Mouse (Mus musculus): ENCODE results near the gene Hist1h4j. TPM values are rescaled to one million over a fixed set of nuclear protein-coding genes. Genes with fewer than 3 reads are reported as not detected.
"Not testable (repeated sequence)": the region's sequence is repeated elsewhere in the genome, so short reads cannot be mapped to it uniquely, and the experiment has no call there.

Hist1h4j gene
- total and polyA plus RNA-seq, 2 experiments from 2014 or later: 0.20 to 962 TPM

DNA sequence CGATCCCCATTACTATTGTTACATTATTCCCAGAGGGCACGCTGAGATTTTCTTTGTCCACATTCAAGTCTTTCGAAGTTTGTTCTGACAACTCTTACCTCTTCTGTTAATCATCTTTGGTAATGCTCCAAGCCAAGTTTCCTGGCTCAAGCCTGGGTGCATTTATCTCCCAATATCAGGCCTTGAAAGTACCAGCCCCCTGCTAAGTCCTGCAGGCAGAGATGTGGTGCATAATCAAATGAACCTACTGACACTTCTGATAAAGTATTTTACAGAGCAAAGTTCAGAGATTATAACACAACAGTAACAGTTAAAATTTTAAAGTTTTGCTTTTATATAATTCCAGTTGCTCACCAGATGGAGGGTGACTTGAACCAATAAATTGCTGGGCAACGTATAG lies 23.2 kb upstream of the Hist1h4j start:
- Histone ChIP-seq H3K4me1 (ENCODE audit: control insufficient read depth, insufficient read depth) (peaks cover 14% of the 10 kb centered on the region), H3K4me3 (ENCODE audit: low read depth, low read length) (peak overlapping the region; percentile 63; the same call in 1 of the 2 replicates), H3K36me3 (replicated peaks; ENCODE audit: control insufficient read depth, insufficient read depth, low read length) (no peaks in the 10 kb centered on the region), H3K27me3 (ENCODE audit: control insufficient read depth, insufficient read depth, low read length) (no peaks in the 10 kb centered on the region), H3K9ac (replicated peaks; ENCODE audit: low read depth, low read length) (peak overlapping the region; percentile 64; the same call in 1 of the 2 replicates), H3K4me2 (ENCODE audit: low read depth, low read length) (peak overlapping the region; percentile 79), H3K27ac (ENCODE audit: low read depth) (no peak overlapping the region), H3K9me3 (replicated peaks; ENCODE audit: control insufficient read depth, low read length) (no peaks in the 10 kb centered on the region)
- DNase-seq (ENCODE audit: low spot score): no peak
- no peak for ATAC-seq (ENCODE audit: insufficient read depth, low read depth)
- WGBS: 27% methylated on average over 4 of the region's 4 CpGs
- no peak for TF ChIP-seq CTCF (IDR thresholded peaks at IDR 0.05; ENCODE audit: low read depth)
- TF ChIP-seq EP300 (IDR thresholded peaks at IDR 0.05; ENCODE audit: low read depth): no peak

- H3K9me3 ChIP-seq (replicated peaks; ENCODE audit: control insufficient read depth, low read length): no peaks in the 10 kb centered on the region
- H3K36me3 ChIP-seq (replicated peaks; ENCODE audit: control insufficient read depth, insufficient read depth, low read length): no peaks in the 10 kb centered on the region
- peaks cover 14% of the 10 kb centered on the region for H3K4me1 ChIP-seq (ENCODE audit: control insufficient read depth, insufficient read depth)
- no peak overlapping the region for H3K27ac ChIP-seq (ENCODE audit: low read depth)
- ATAC-seq (ENCODE audit: insufficient read depth, low read depth) (no peak), DNase-seq (ENCODE audit: low spot score) (peak; percentile 82)
- H3K27me3 ChIP-seq (ENCODE audit: control insufficient read depth, insufficient read depth, low read length): no peaks in the 10 kb centered on the region
- H3K4me3 ChIP-seq (ENCODE audit: low read depth, low read length): peak overlapping the region; percentile 44
- no peak overlapping the region for H3K9ac ChIP-seq (replicated peaks; ENCODE audit: low read depth, low read length)
- H3K4me2 ChIP-seq (ENCODE audit: low read depth, low read length): peak overlapping the region; percentile 73
- TF ChIP-seq CTCF (IDR thresholded peaks at IDR 0.05; ENCODE audit: low read depth): peak; percentile 83
- no peak for TF ChIP-seq EP300 (IDR thresholded peaks at IDR 0.05; ENCODE audit: low read depth)
- WGBS: under 1% methylated on average over 7 of the region's 7 CpGs
Measured at GRCm38 (mm10) chr13:21714725-21715124, 20.1 kb upstream of the Hist1h4j start.

- H3K36me3 ChIP-seq (replicated peaks; ENCODE audit: control insufficient read depth, insufficient read depth, low read length): no peaks in the 10 kb centered on the region
- peaks cover 14% of the 10 kb centered on the region for H3K4me1 ChIP-seq (ENCODE audit: control insufficient read depth, insufficient read depth)
- peak overlapping the region; percentile 89 for H3K27ac ChIP-seq (ENCODE audit: low read depth)
- TF ChIP-seq CTCF (IDR thresholded peaks at IDR 0.05; ENCODE audit: low read depth) (no peak), EP300 (IDR thresholded peaks at IDR 0.05; ENCODE audit: low read depth) (no peak)
- peak overlapping the region; percentile 44 for H3K4me3 ChIP-seq (ENCODE audit: low read depth, low read length)
- DNase-seq (ENCODE audit: low spot score) (no peak), ATAC-seq (ENCODE audit: insufficient read depth, low read depth) (no peak)
- H3K27me3 ChIP-seq (ENCODE audit: control insufficient read depth, insufficient read depth, low read length): no peaks in the 10 kb centered on the region
- no peak overlapping the region; the same call in 1 of the 2 replicates for H3K9ac ChIP-seq (replicated peaks; ENCODE audit: low read depth, low read length)
- H3K4me2 ChIP-seq (ENCODE audit: low read depth, low read length): peak overlapping the region; percentile 73
- no peaks in the 10 kb centered on the region for H3K9me3 ChIP-seq (replicated peaks; ENCODE audit: control insufficient read depth, low read length)
- WGBS: 1% methylated on average over 22 of the region's 22 CpGs
Measured at GRCm38 (mm10) chr13:21715131-21715863, 19.6 kb upstream of the Hist1h4j start.

DNA sequence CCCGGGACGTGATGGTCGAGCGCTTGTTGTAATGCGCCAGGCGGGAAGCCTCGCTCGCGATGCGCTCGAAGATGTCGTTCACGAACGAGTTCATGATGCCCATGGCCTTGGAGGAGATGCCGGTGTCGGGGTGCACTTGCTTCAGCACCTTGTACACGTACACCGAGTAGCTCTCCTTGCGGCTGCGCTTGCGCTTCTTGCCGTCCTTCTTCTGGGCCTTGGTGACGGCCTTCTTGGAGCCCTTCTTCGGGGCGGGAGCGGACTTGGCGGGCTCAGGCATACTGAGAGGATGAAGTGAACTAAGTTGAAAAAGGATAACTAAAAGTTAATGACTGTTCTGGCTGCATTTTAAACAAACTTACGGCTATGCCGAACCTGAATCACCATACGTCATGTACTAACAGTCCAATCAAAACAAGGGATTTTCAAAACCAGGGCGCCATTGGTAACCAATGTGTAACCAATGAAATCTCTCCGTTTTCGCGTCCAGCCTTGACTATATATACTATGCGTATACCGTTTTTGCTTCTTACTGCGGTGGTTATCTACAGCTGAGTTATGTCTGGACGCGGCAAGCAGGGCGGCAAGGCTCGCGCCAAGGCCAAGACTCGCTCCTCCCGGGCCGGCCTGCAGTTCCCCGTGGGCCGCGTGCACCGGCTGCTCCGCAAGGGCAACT lies 18.9 kb upstream of the Hist1h4j start, which contains the start of the genes Hist1h2bl and Hist1h2ai:
Hist1h2bl (minus strand) TSS at position 280 of the 676 bp plus-strand sequence.
Hist1h2ai (plus strand) TSS at position 559 of the 676 bp plus-strand sequence.
- peak within 1 kb of the TSS; percentile 73 for H3K4me2 ChIP-seq (ENCODE audit: low read depth, low read length)
- not testable (repeated sequence) for H3K27me3 ChIP-seq (ENCODE audit: control insufficient read depth, insufficient read depth, low read length); H3K9me3 ChIP-seq (replicated peaks; ENCODE audit: control insufficient read depth, low read length); H3K36me3 ChIP-seq (replicated peaks; ENCODE audit: control insufficient read depth, insufficient read depth, low read length)
- H3K27ac ChIP-seq (ENCODE audit: low read depth): peak within 1 kb of the TSS; percentile 89
- H3K4me1 ChIP-seq (ENCODE audit: control insufficient read depth, insufficient read depth): peaks cover 17% of the 10 kb centered on the region
- under 1% methylated on average over 29 of the region's 50 CpGs for WGBS
- H3K9ac ChIP-seq (replicated peaks; ENCODE audit: low read depth, low read length): peak within 1 kb of the TSS; percentile 62
- peak; percentile 95 for DNase-seq (ENCODE audit: low spot score)
- ATAC-seq (ENCODE audit: insufficient read depth, low read depth): peak; percentile 89
- peak; percentile 54; the same call in 1 of the 2 replicates for TF ChIP-seq EP300 (IDR thresholded peaks at IDR 0.05; ENCODE audit: low read depth)
- H3K4me3 ChIP-seq (ENCODE audit: low read depth, low read length): peak within 1 kb of the TSS; percentile 44

DNA sequence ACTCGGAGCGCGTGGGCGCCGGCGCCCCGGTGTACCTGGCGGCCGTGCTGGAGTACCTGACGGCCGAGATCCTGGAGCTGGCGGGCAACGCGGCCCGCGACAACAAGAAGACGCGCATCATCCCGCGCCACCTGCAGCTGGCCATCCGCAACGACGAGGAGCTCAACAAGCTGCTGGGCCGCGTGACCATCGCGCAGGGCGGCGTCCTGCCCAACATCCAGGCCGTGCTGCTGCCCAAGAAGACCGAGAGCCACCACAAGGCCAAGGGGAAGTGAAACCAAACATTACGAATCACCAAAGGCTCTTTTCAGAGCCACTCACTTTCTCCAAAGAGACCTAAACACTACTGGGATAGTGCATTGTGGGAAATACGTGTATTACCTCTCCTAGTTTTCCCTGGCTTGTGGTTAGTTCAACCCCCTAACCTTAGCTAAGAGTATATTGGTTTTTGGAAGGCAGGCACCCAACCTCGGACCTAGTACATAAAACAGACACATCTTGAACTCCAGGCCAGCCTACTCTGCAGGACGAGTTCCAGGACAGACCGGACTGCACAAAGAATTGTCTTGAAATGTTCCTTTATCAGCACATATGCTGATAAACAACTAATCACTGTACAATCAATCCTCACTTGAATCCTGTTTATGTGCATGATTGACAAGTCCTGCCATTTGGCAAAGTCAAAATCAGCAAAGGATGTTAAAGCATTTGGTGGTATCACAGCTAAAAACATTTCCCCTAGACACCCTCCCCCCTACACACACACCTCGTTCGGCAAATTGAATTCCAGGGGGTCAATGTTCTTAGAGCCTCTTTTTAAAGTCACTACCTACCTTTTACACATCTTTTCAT lies 18.1 kb upstream of the Hist1h4j start:
- H3K36me3 ChIP-seq (replicated peaks; ENCODE audit: control insufficient read depth, insufficient read depth, low read length); H3K27me3 ChIP-seq (ENCODE audit: control insufficient read depth, insufficient read depth, low read length); DNase-seq (ENCODE audit: low spot score); H3K9me3 ChIP-seq (replicated peaks; ENCODE audit: control insufficient read depth, low read length): not testable (repeated sequence)
- H3K4me3 ChIP-seq (ENCODE audit: low read depth, low read length): peak overlapping the region; percentile 44
- WGBS: under 1% methylated on average over 10 of the region's 38 CpGs
- peaks cover 12% of the 10 kb centered on the region for H3K4me1 ChIP-seq (ENCODE audit: control insufficient read depth, insufficient read depth)
- peak overlapping the region; percentile 89 for H3K27ac ChIP-seq (ENCODE audit: low read depth)
- H3K9ac ChIP-seq (replicated peaks; ENCODE audit: low read depth, low read length): peak overlapping the region; percentile 62
- ATAC-seq (ENCODE audit: insufficient read depth, low read depth): peak; percentile 33
- peak overlapping the region; percentile 73 for H3K4me2 ChIP-seq (ENCODE audit: low read depth, low read length)

DNA sequence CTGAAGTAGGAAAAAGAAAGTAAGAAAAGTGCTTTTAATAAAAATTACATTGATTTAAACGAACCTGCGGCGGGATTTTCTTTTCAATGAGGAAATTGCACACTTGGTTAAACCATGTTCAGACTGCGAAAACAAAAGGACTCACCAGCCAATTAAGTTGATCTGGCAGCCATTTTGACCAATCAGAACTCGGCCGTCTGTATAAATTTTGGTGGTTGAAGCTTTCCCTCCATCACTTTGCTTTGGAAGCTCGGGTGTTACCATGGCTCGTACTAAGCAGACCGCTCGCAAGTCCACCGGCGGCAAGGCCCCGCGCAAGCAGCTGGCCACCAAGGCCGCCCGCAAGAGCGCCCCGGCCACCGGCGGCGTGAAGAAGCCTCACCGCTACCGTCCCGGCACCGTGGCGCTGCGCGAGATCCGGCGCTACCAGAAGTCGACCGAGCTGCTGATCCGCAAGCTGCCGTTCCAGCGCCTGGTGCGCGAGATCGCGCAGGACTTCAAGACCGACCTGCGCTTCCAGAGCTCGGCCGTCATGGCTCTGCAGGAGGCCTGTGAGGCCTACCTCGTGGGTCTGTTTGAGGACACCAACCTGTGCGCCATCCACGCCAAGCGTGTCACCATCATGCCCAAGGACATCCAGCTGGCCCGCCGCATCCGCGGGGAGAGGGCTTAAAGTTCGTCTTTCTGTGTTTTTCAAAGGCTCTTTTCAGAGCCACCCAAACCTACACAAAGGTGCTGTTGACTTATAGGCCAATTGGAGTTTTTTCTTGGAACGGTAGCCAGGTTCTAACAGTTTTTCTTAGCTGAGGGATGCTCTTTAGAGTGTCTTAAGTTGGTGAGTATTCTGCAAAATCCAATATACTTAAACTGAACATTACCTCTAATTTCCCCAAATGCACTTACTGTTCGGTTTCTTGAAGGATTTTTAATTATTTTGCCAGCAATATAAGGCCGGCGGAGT lies 17.2 kb upstream of the Hist1h4j start, which contains the start of gene Hist1h3h:
Hist1h3h (plus strand) TSS at position 263 of the 961 bp plus-strand sequence.
- Histone ChIP-seq H3K4me2 (ENCODE audit: low read depth, low read length) (peak within 1 kb of the TSS; percentile 73), H3K27ac (ENCODE audit: low read depth) (peak within 1 kb of the TSS; percentile 89), H3K9ac (replicated peaks; ENCODE audit: low read depth, low read length) (peak within 1 kb of the TSS; percentile 62), H3K4me3 (ENCODE audit: low read depth, low read length) (peak within 1 kb of the TSS; percentile 44), H3K4me1 (ENCODE audit: control insufficient read depth, insufficient read depth) (peaks cover 20% of the 10 kb centered on the region)
- H3K27me3 ChIP-seq (ENCODE audit: control insufficient read depth, insufficient read depth, low read length); H3K9me3 ChIP-seq (replicated peaks; ENCODE audit: control insufficient read depth, low read length); H3K36me3 ChIP-seq (replicated peaks; ENCODE audit: control insufficient read depth, insufficient read depth, low read length): not testable (repeated sequence)
- DNase-seq (ENCODE audit: low spot score) (peak; percentile 91), ATAC-seq (ENCODE audit: insufficient read depth, low read depth) (peak; percentile 22; the same call in 1 of the 2 replicates)
- WGBS: 3% methylated on average over 25 of the region's 56 CpGs

Data from heart, postnatal 0 days (tissue).